Mouse (Mus musculus) embryonic facial prominence, embryonic 10.5 days (tissue): ENCODE results near the gene Opcml. TPM values are rescaled to one million over a fixed set of nuclear protein-coding genes. Genes with fewer than 3 reads are reported as not detected.

Source experiments
- DNase-seq: peaks from one replicate; pipeline ENCODE4 v3.0.0-alpha.2; 2017; ENCODE audit warnings: low spot score
- H3K27ac ChIP-seq: fragments of 300-500 bp; sonication (generic); replicated peaks from 2 replicates; pipeline ENCODE4 v1.5.1; 2016; ENCODE audit warnings: mild to moderate bottlenecking
- H3K27me3 ChIP-seq: fragments of 300-500 bp; sonication (generic); replicated peaks from 2 replicates; pipeline ENCODE4 v1.6.1; 2016; ENCODE audit warnings: low read depth, mild to moderate bottlenecking; ENCODE audit not compliant: poor library complexity, severe bottlenecking
- H3K36me3 ChIP-seq: fragments of 300-500 bp; sonication (generic); replicated peaks from 2 replicates; pipeline ENCODE4 v1.6.1; 2016; ENCODE audit warnings: mild to moderate bottlenecking, moderate library complexity
- H3K4me1 ChIP-seq: fragments of 300-500 bp; sonication (generic); 2 replicates; pipeline ENCODE4 v1.6.1; 2016
- H3K4me3 ChIP-seq: fragments of 300-500 bp; sonication (generic); 2 replicates; pipeline ENCODE4 v1.5.1; 2016; ENCODE audit warnings: mild to moderate bottlenecking, moderate library complexity
- H3K9me3 ChIP-seq: fragments of 300-500 bp; sonication (generic); 2 replicates; pipeline ENCODE4 v1.6.1; 2016; ENCODE audit warnings: mild to moderate bottlenecking
- WGBS: fragments of 180-500 bp; shearing (Covaris S2); methylation state at CpG from one replicate; pipeline ENCODE4 v1.1.7; 2016; 5-methylcytosine and 5-hydroxymethylcytosine counted together
- polyA plus RNA-seq: library from polyadenylated mRNA; unstranded; fragments of >200 nt; fragmentation: Nextera tagmentation; extraction: Ambion mirVana; gene quantifications from 2 replicates; pipeline ENCODE4 v1.2.1, GENCODE M21; 2016

Gene Opcml
- polyA plus RNA-seq, 1 experiment from 2014 or later = 0.52 TPM

DNA sequence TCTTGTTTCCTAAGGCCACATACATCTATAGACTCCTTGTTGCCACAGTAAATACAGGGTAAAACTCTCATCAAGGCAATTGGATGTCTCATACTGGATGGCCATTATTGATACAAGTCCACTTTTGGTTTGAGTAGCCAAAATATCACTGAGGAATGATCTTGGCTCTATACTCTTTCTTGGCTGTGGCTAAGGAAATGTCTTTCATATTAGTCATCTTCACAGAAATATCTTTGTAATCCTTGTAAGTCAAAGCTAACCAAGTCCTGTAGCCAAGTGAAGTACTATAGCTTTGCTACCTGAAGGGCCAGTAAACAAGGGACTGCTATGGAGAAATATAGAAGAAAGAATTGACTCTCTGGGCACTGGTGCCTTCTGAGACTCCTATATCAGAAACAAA is 192.0 kb downstream of the Opcml start:
- Histone ChIP-seq H3K27me3 (no peaks in the 10 kb centered on the region), H3K4me1 (no peaks in the 10 kb centered on the region), H3K9me3 (peaks cover 3% of the 10 kb centered on the region), H3K36me3 (no peaks in the 10 kb centered on the region), H3K4me3 (no peak overlapping the region), H3K27ac (no peak overlapping the region)
- DNase-seq = no peak

DNA sequence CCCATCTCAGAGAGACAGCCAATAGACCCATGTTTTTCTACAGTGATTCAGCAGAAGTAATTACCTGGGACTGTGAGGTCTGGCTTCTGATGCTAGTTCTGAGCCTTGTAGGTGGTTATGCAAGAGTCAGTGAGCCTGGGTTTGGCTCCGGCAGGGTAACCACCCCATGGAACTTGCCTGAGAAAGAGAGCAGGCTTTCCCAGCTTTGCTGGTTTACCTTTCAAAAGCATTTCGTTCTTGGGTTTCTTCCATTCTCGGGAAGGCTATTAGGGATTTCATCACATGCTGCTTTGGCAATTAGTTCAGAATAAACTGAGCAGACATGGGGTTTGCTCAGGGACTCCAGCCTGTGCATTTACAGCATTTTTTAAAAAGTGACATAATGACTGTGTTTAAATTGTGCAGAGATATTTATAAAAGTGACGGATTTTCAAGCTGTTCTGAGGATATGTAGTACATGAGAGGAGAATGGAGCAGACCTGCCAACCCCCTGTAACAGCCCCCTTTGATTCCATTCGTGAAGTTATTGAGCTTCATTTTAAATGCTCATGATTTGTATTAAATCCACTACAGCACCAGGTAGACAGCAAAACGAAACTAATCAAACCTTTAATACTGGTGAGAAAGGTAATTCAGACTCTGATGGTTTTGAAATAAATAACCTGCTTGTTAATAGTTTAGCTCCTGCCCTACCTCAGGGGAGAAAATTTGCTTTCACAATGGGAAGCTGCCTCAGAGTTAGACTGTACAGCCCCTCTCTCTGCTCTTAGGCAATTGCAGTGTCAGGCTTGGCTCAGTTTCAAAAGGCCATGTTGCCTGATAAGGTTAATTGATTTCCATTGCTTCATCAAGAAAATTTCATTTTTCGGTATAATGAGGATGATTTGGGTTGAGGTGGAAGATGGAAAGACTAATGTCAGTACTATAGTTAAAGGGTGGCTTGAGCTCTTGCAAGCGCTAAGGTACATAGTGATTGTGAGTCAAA is 196.3 kb downstream of the Opcml start:
- H3K4me1 ChIP-seq = no peaks in the 10 kb centered on the region
- no peaks in the 10 kb centered on the region for H3K27me3 ChIP-seq
- H3K9me3 ChIP-seq = no peaks in the 10 kb centered on the region
- H3K4me3 ChIP-seq = no peak overlapping the region
- 84% methylated on average over 8 of the region's 8 CpGs for WGBS
- DNase-seq = no peak
- no peak overlapping the region for H3K27ac ChIP-seq
- H3K36me3 ChIP-seq = no peaks in the 10 kb centered on the region

DNA sequence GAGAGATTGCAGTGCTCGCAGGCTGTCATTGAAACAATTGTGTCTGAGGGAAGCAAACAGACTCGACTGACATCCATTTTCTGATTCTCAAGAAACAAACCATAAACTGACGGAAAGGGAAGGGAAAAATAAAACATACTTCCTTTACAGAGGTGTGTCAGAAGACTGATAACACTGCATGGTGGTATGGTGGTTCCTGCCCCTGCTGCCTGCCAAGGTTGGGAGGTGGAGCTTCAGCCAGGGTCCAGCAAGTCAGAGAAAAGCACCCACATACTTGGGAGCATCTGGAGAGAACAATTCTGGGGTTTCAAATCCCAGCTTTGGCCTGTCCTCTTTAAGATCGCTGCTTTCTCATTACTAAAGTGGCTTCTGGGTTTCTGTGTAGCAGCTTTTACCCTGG is 201.0 kb downstream of the Opcml start:
- 88% methylated on average over 4 of the region's 4 CpGs for WGBS
- Histone ChIP-seq H3K4me3 (no peak overlapping the region), H3K36me3 (no peaks in the 10 kb centered on the region), H3K4me1 (no peaks in the 10 kb centered on the region), H3K27ac (no peak overlapping the region), H3K27me3 (no peaks in the 10 kb centered on the region), H3K9me3 (no peaks in the 10 kb centered on the region)
- no peak for DNase-seq

DNA sequence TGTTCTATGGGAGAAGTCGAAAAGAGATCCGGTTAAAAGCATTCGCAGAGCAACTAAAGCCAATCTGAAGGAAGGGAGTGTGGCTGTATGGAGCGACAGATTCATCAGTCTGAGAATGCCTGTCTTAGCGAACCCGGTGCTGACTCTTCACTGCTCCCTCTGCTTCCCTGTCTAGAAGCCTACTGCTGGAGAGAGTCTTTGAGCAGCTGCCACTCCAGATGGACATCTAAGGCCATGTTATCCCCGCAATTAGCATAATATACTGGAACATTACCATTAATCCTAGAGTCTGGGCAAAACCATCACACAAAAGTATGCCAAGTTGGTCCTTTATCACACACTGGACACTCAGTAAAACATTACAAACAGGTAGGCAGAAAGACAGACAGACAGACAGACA is 206.0 kb downstream of the Opcml start:
- WGBS = 94% methylated on average over 7 of the region's 7 CpGs
- H3K36me3 ChIP-seq = no peaks in the 10 kb centered on the region
- no peak overlapping the region for H3K27ac ChIP-seq
- no peaks in the 10 kb centered on the region for H3K27me3 ChIP-seq
- H3K9me3 ChIP-seq = no peaks in the 10 kb centered on the region
- no peak overlapping the region for H3K4me3 ChIP-seq
- DNase-seq = no peak
- 0 out of 2 replicates have a peak, but pooled peaks cover 4% of the 10 kb centered on the region for H3K4me1 ChIP-seq

DNA sequence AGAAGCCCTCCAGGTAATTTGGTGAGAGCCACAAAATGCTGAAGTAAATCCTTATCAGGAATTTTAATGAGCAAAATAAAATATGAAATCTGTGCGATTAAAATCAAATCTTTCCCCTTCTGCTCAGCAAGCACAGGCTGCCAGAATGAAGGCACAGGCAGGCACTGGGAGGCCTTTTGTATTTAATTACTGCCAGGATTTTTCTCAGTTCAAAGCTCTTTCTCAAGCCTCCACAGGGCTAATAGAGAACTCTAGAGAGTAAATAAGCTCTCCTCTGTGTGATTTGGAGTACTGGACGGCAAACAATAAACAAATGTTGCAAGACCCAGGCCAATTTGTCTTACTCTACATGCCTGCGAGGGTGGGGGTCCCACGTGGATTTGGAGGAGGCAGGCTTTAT is 208.2 kb downstream of the Opcml start:
- WGBS = 53% methylated on average over 4 of the region's 4 CpGs
- no peaks in the 10 kb centered on the region for H3K9me3 ChIP-seq

DNA sequence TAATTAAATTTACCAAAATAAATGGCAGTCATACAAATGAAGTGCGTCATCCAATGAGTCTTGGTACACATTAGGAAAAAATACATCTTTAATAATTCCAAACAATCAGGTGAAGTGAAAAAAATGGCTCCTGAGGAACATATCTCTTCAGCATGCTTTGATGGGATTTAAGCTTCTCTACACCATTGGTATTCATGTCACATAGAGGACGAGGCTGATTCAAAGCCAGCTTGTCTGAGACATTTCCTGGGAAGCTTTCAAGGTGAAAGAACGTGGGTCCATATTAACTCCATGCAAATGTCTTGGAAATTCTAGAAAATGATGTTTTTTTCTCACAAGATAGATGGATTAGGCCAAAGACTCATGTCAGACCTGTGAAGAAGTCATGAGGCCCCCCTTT is 212.6 kb downstream of the Opcml start:
- Histone ChIP-seq H3K4me3 (no peak overlapping the region), H3K27me3 (no peaks in the 10 kb centered on the region), H3K4me1 (0 out of 2 replicates have a peak, but pooled peaks cover 4% of the 10 kb centered on the region), H3K9me3 (peaks cover 3% of the 10 kb centered on the region; the same call in 1 of the 2 replicates), H3K36me3 (no peaks in the 10 kb centered on the region), H3K27ac (no peak overlapping the region)
- no peak for DNase-seq
- WGBS = 87% methylated on average over 3 of the region's 3 CpGs

More for the DNA sequence above, 208.2 kb downstream of the Opcml start:
- H3K4me1 ChIP-seq = 0 out of 2 replicates have a peak, but pooled peaks cover 4% of the 10 kb centered on the region
- no peaks in the 10 kb centered on the region for H3K27me3 ChIP-seq
- no peak overlapping the region for H3K27ac ChIP-seq
- no peak overlapping the region for H3K4me3 ChIP-seq
- DNase-seq = no peak
- H3K36me3 ChIP-seq = no peaks in the 10 kb centered on the region

DNA sequence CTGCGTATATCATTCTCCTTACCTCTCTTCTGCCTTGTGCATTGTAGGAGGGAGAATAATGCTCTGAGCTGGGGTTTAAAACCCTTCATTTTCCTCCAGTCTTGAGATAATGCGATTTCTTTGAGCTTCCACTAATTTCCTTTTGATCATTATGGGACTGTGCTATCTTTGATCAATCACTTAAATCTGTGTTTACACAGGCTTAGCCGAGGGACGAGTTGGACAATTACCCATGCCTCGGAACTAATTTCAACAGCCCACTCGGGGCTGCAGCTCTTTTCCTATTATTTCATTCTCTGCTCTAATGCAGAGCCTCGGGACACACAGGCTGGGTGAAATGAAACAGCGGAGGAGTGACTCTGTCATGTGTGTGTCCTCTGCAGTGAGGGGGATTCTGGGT is 220.9 kb downstream of the Opcml start:
- Histone ChIP-seq H3K27me3 (no peaks in the 10 kb centered on the region), H3K9me3 (peaks cover 1% of the 10 kb centered on the region; the same call in 1 of the 2 replicates), H3K36me3 (no peaks in the 10 kb centered on the region), H3K4me1 (no peaks in the 10 kb centered on the region), H3K4me3 (no peak overlapping the region), H3K27ac (no peak overlapping the region)
- no peak for DNase-seq
- WGBS = 50% methylated on average over 8 of the region's 8 CpGs

DNA sequence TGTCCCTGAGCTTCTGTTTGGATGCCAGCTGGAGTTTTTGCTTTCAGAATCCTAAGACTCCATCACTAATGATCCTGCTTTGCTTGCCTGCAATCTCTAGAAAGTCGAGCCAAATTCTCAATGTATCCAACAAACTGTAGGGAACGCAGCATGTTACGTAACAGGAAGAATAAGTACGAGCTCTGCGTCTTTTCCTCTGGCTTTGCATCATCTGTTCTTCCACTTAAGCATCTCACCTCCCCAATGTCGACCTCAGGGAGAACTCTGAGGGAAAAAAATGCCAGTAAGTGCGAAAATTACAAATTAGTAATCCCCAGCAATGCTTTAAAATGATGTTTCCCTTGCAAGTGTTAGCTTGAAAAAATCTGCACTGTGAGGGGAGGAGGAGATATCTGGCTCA is 222.1 kb downstream of the Opcml start:
- Histone ChIP-seq H3K4me1 (no peaks in the 10 kb centered on the region), H3K27ac (no peak overlapping the region), H3K27me3 (no peaks in the 10 kb centered on the region), H3K9me3 (no peaks in the 10 kb centered on the region), H3K36me3 (no peaks in the 10 kb centered on the region), H3K4me3 (no peak overlapping the region)
- WGBS = 81% methylated on average over 7 of the region's 7 CpGs
- DNase-seq = no peak

DNA sequence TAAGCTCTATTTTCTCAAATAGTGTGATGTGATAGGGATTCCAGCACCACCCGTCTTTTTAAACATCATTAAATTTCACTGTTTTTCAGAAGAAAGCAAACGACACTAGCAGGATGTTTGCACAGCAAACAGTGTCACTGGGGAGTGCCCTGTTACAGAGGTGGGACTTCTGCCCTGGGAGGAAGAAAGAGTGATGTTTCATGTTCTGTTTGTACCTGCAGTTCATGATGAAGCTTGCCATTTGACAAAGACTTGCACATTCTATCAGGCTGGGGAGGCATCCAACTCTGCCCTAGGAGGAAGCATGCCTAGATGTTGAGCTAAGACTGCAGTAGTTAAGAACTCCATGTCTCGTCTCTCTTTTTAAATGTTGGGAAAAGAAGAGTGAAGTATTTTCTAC is 222.6 kb downstream of the Opcml start:
- Histone ChIP-seq H3K4me1 (no peaks in the 10 kb centered on the region), H3K36me3 (no peaks in the 10 kb centered on the region), H3K27me3 (no peaks in the 10 kb centered on the region), H3K4me3 (no peak overlapping the region), H3K27ac (no peak overlapping the region), H3K9me3 (no peaks in the 10 kb centered on the region)
- no peak for DNase-seq
- WGBS = 66% methylated on average over 3 of the region's 3 CpGs

DNA sequence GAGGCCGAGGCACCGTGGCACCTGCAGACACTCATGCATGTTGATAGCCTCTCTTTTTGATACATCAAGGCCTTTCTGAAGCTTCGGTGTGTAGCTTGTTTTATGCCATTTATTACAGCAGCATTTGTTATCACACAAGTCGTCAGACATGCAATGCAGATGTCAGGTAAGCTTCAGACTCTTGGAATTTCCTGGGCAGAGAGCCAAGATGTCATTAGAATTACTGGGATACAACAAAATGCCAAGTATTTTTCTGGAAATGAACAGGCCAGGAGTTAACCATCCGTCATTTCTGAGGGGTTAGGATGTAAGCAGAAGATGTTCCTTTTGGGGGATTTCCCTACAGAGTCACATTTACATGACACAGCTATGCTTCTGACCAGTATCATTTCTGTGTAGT is 237.6 kb downstream of the Opcml start:
- DNase-seq = no peak
- Histone ChIP-seq H3K9me3 (no peaks in the 10 kb centered on the region), H3K27me3 (no peaks in the 10 kb centered on the region), H3K4me1 (no peaks in the 10 kb centered on the region), H3K36me3 (no peaks in the 10 kb centered on the region), H3K4me3 (no peak overlapping the region), H3K27ac (no peak overlapping the region)
- WGBS = 85% methylated on average over 5 of the region's 5 CpGs

DNA sequence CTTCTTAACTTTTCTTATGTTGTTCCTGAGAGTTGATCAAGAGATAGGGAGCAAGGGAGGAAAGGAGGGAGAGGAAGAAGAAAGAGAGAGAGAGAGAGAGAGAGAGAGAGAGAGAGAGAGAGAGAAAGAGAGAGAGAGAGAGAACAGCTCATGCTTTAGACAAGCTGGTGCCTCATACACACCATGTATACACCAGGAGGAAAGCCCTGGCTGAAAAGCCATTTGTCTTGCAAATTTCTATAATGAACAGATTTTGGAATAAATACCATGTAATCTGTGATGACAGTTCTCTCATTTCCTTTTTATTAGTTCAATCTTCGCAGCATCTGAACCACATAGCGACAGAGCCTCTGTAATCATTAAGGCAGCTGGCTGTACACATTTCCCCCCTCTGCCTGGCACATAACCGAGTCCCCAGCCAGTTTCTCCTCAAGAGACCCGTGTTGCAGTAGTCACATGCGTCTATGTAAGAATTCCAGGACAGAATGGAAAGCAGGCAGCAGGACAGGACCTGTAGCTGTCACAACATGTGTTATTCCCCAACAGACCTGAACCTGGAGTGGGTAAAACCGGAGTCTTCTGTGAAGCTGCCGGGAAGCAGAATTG is 238.3 kb downstream of the Opcml start:
- Histone ChIP-seq H3K4me3 (no peak overlapping the region), H3K36me3 (no peaks in the 10 kb centered on the region), H3K9me3 (no peaks in the 10 kb centered on the region), H3K27ac (no peak overlapping the region), H3K27me3 (no peaks in the 10 kb centered on the region), H3K4me1 (no peaks in the 10 kb centered on the region)
- WGBS = 77% methylated on average over 7 of the region's 7 CpGs
- no peak for DNase-seq

DNA sequence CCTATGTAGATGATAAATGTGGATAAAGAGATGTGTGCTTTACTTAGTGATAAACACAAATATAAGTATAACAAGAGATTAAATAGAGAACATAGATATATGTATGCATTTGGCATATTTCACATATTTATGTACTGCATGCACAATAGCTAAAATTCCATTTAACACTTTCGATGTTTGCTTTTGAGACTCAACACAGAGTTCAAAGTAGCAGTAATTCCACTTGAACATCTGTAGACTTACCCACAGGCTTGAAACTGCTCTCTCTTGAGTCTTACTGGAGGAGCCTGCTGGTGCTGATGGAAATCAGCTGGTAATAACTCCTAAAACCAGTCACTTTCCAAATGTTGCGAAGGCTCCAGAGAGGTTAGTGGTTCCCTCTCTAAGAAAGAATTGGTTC is 258.6 kb downstream of the Opcml start:
- no peaks in the 10 kb centered on the region for H3K27me3 ChIP-seq
- DNase-seq = no peak
- H3K36me3 ChIP-seq = no peaks in the 10 kb centered on the region
- 94% methylated on average over 2 of the region's 2 CpGs for WGBS
- H3K27ac ChIP-seq = no peak overlapping the region
- H3K4me3 ChIP-seq = no peak overlapping the region
- H3K9me3 ChIP-seq = no peaks in the 10 kb centered on the region
- H3K4me1 ChIP-seq = no peaks in the 10 kb centered on the region
